Mouse (Mus musculus) small intestine, adult 2 months (tissue): ENCODE measurements around the gene Creb3l4. TPM values are rescaled to one million over a fixed set of nuclear protein-coding genes. Genes with fewer than 3 reads are reported as not detected.

Source experiments
- H3K27ac ChIP-seq: fragments of 200-500 bp; 2 replicates; pipeline ENCODE4 v1.5.1; 2012; ENCODE audit warnings: low read depth, low read length, control low read depth, inconsistent platforms; ENCODE audit not compliant: insufficient read depth
- H3K27me3 ChIP-seq: fragments of 200-500 bp; 2 replicates; pipeline ENCODE4 v1.6.1; 2012; ENCODE audit warnings: mild to moderate bottlenecking, moderate library complexity, low read length, inconsistent platforms; ENCODE audit not compliant: control insufficient read depth, insufficient read depth
- H3K36me3 ChIP-seq: fragments of 200-500 bp; 2 replicates; pipeline ENCODE4 v1.6.1; 2012; ENCODE audit warnings: mild to moderate bottlenecking, low read length, control low read depth, inconsistent platforms; ENCODE audit not compliant: control insufficient read depth, insufficient read depth
- H3K4me1 ChIP-seq: fragments of 200-500 bp; 2 replicates; pipeline ENCODE4 v1.6.1; 2012; ENCODE audit warnings: low read length, inconsistent platforms, mixed read lengths; ENCODE audit not compliant: control insufficient read depth, insufficient read depth, insufficient read length
- H3K4me3 ChIP-seq: fragments of 200-500 bp; 2 replicates; pipeline ENCODE4 v1.5.1; 2012; ENCODE audit warnings: low read depth, mild to moderate bottlenecking, control low read depth, inconsistent platforms, low read length, moderate library complexity
- CTCF ChIP-seq: fragments of 200-500 bp; IDR thresholded peaks from 2 replicates; pipeline ENCODE4 v1.5.1; 2012; ENCODE audit warnings: low read depth, mild to moderate bottlenecking, control low read depth, inconsistent platforms, low read length, moderate library complexity, mixed read lengths; ENCODE audit not compliant: insufficient replicate concordance, insufficient read length; ENCODE audit errors: extremely low read depth
- POLR2A ChIP-seq: fragments of 200-500 bp; IDR thresholded peaks from 2 replicates; pipeline ENCODE4 v1.6.1; 2012; ENCODE audit warnings: low read depth, mild to moderate bottlenecking, control low read depth, inconsistent platforms, low read length, moderate library complexity
- WGBS: fragments of 180-500 bp; shearing (Covaris S2); methylation state at CpG from one replicate; pipeline ENCODE4 v1.1.7; 2018; 5-methylcytosine and 5-hydroxymethylcytosine counted together
- polyA plus RNA-seq: library from polyadenylated mRNA; depleted of rRNA; stranded (reverse); fragments of >200 nt; gene quantifications from 2 replicates; pipeline ENCODE4 v1.2.3, GENCODE M21; 2012

The Creb3l4 gene
- polyA plus RNA-seq, 1 experiment: 7.0 TPM

- TF ChIP-seq CTCF (peak; percentile 86), POLR2A (peak; percentile 67)
- WGBS: under 1% methylated on average over 77 of the region's 87 CpGs
- H3K36me3 ChIP-seq: peaks cover 31% of the 10 kb centered on the region
- H3K4me1 ChIP-seq: peaks cover 6% of the 10 kb centered on the region; the same call in 1 of the 2 replicates
- no peaks in the 10 kb centered on the region for H3K27me3 ChIP-seq
- H3K27ac ChIP-seq: peak within 1 kb of the TSS; percentile 87
- H3K4me3 ChIP-seq: peak within 1 kb of the TSS; percentile 80
These were observed 22.0 kb upstream of the Creb3l4 start, which contains the start of gene Dennd4b for GRCm38 (mm10) chr3:90265034-90265931. Gene Dennd4b (plus strand): TSS chr3:90265185.

GRCm38 (mm10) chr3:90264687-90265033 lies 21.3 kb upstream of the Creb3l4 start:
- H3K27me3 ChIP-seq: no peaks in the 10 kb centered on the region
- peak overlapping the region; percentile 12; the same call in 1 of the 2 replicates for H3K27ac ChIP-seq
- H3K4me1 ChIP-seq: peaks cover 6% of the 10 kb centered on the region; the same call in 1 of the 2 replicates
- WGBS: 23% methylated on average over 10 of the region's 10 CpGs
- TF ChIP-seq POLR2A (no peak), CTCF (no peak)
- H3K36me3 ChIP-seq: peaks cover 36% of the 10 kb centered on the region
- peak overlapping the region; percentile 80 for H3K4me3 ChIP-seq

DNA sequence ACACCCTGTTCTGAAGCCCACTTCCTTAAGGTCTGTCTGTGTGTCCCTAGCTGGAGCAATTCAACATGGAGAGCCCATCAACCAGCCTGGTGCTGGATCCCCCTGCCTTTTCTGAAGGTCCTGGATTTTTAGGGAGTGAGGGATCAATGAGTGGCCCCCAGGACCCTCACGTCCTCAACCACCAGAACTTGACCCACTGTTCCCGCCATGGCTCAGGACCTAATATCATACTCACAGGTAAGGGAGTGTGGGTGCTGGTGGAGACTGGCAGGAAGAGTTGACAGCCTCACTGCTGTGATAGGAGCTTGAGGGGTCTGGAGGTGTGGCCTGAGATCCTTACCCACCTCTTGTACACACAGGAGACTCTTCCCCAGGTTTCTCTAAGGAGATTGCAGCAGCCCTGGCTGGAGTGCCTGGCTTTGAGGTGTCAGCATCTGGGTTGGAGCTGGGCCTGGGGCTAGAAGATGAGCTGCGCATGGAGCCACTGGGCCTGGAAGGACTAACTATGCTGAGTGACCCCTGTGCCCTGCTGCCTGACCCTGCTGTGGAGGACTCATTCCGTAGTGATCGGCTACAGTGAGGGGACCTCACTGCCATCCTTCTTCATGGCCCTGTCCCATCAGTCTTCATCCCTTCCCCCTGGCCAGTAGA lies 19.9 kb upstream of the Creb3l4 start:
- WGBS: 96% methylated on average over 5 of the region's 5 CpGs

DNA sequence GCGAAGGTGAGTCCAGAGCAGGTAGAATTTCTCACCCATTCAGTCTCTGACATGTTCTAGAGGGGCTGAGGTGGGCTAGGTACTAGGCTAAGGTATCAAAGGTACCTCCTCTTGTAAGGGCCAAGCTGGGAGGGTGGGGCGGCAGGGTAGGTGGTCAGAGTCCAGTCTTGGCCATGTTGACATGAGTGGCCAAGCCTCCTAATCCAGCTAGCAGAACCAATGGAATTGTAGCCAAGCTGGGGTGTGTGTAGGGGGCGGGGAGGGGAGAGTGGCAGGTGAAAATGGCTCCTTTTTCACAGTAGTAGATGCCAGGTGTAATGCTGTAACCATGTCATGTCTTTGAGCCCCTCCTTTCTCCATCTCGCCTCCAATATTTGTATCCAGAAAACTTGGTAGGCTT lies 15.2 kb upstream of the Creb3l4 start:
- H3K4me3 ChIP-seq: no peak overlapping the region
- WGBS: 44% methylated on average over 4 of the region's 4 CpGs
- TF ChIP-seq CTCF (no peak), POLR2A (no peak)
- peaks cover 48% of the 10 kb centered on the region for H3K36me3 ChIP-seq
- no peak overlapping the region for H3K27ac ChIP-seq
- H3K4me1 ChIP-seq: peaks cover 10% of the 10 kb centered on the region; the same call in 1 of the 2 replicates
- H3K27me3 ChIP-seq: no peaks in the 10 kb centered on the region

More for the DNA sequence above, 19.9 kb upstream of the Creb3l4 start:
- H3K27me3 ChIP-seq: no peaks in the 10 kb centered on the region
- H3K27ac ChIP-seq: no peak overlapping the region
- no peak for TF ChIP-seq POLR2A
- H3K4me1 ChIP-seq: peaks cover 12% of the 10 kb centered on the region
- no peak overlapping the region for H3K4me3 ChIP-seq
- peaks cover 44% of the 10 kb centered on the region for H3K36me3 ChIP-seq

- no peak for TF ChIP-seq POLR2A
- TF ChIP-seq CTCF: no peak
- 87% methylated on average over 19 of the region's 19 CpGs for WGBS
- H3K36me3 ChIP-seq: peaks cover 34% of the 10 kb centered on the region
- H3K4me3 ChIP-seq: no peak overlapping the region
- no peaks in the 10 kb centered on the region for H3K27me3 ChIP-seq
- H3K4me1 ChIP-seq: peaks cover 10% of the 10 kb centered on the region; the same call in 1 of the 2 replicates
- H3K27ac ChIP-seq: no peak overlapping the region
These were observed 13.6 kb upstream of the Creb3l4 start for GRCm38 (mm10) chr3:90256731-90257530.

GRCm38 (mm10) chr3:90255784-90256353 lies 12.6 kb upstream of the Creb3l4 start:
- Histone ChIP-seq H3K27me3 (no peaks in the 10 kb centered on the region), H3K4me3 (no peak overlapping the region), H3K27ac (no peak overlapping the region), H3K4me1 (peaks cover 10% of the 10 kb centered on the region; the same call in 1 of the 2 replicates), H3K36me3 (peaks cover 32% of the 10 kb centered on the region)
- TF ChIP-seq POLR2A (no peak), CTCF (no peak)
- 90% methylated on average over 14 of the region's 14 CpGs for WGBS
